Comparison of ENCODE assay signal across 8 mouse cellular contexts in the genomic region with DNA sequence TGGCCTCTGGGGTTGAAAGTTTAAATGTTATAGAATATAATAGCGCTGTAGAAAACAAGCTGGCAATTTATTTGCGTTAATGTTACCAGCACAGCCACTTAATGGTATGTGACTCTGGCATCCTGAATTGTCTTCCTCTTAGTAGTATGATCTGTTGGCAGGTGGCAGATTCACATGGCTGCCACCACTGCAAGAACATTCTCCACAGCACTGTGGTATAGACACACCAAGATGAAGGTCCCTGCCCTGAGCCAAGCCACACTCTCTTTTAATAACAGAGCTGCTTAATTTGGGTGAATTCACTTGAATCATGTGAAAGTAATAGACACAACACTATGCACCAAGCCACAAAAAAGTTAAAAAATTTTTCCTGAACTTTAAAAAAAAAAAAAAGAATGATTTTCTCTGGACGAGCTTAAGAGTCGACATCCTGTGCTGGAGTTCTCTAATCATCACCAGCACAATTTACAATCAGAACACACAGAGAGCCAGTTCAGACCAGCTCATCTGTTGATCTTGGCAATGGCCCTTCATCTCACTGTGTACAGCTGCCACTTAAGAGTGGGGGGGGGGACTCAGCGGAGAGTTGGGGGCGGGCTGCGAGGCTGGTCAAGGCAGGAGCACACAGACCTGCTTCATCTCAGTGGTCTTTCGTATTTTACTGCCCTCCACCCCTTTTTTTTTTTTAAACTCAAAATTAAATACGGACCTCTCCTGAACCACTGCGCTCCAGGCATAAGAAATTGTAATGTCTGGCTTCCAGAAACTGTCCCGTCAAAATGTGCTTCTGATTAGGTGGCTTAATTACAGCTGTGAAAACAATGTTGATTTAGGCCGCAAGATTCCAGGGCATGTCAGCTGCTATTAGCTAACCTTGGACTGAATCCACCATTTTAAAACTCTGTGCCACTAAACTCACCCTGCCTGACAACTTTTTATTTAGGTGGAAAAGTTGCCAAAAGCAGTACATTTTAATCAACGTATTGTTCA.
DNase-seq lines count a peak whose midpoint lies in the region; ATAC-seq lines count a peak whose summit lies in the region.

No protein-coding gene starts in this region.

- ATAC-seq in heart, embryonic 16.5 days (replicated peaks; ENCODE audit: extremely low read depth, insufficient read depth, low FRiP score), result peak; percentile 89

- H3K9ac ChIP-seq in heart, embryonic 16.5 days (ENCODE audit: low read length), result no peak overlapping the region

- no peaks in the 10 kb centered on the region for H3K36me3 ChIP-seq in heart, embryonic 16.5 days (ENCODE audit: control insufficient read depth, insufficient read depth)

- H3K4me3 ChIP-seq in heart, embryonic 16.5 days (ENCODE audit: low read length), result no peak overlapping the region

- H3K4me2 ChIP-seq in heart, embryonic 16.5 days (ENCODE audit: low read depth, low read length), result peak overlapping the region; percentile 31; the same call in 1 of the 2 replicates

- no peak overlapping the region for H3K27ac ChIP-seq in heart, embryonic 16.5 days (ENCODE audit: low read length)

- WGBS in heart, embryonic 16.5 days, result 43% methylated on average over 13 of the region's 13 CpGs

- no peaks in the 10 kb centered on the region for H3K4me1 ChIP-seq in heart, embryonic 16.5 days (ENCODE audit: control insufficient read depth, insufficient read depth, low read length)

- no peaks in the 10 kb centered on the region for H3K27me3 ChIP-seq in heart, embryonic 16.5 days (ENCODE audit: control insufficient read depth, insufficient read depth, low read length)

- DNase-seq in cerebellum, postnatal 10 days, result peak; percentile 66 to 71
- no peak for DNase-seq in cerebellum, postnatal 25 days
- peak; percentile 20 for DNase-seq in embryo, embryonic 9.5 days (ENCODE audit: extremely low spot score)
- peak; percentile 33 to 53 for DNase-seq in kidney, postnatal 4 days
- no peak for DNase-seq in thymus, postnatal 25 days
- no peak for DNase-seq in cerebellum, adult 11 months
- no peak for DNase-seq in adrenal gland, postnatal 25 days

- H3K9me3 ChIP-seq in heart, embryonic 16.5 days (replicated peaks; ENCODE audit: control insufficient read depth, low read length), result no peaks in the 10 kb centered on the region

Comparison
In these comparisons a context has a peak if more than half of its experiments do, and no peak if none do; other contexts are left out.
1. DNase-seq: peak in cerebellum, postnatal 10 days (2 of 2), embryo, embryonic 9.5 days (single experiment) and kidney, postnatal 4 days (2 of 2); none in cerebellum, postnatal 25 days (0 of 2), thymus, postnatal 25 days (single experiment), cerebellum, adult 11 months (single experiment) and adrenal gland, postnatal 25 days (single experiment).